Mouse (Mus musculus): ENCODE measurements at regions not wholly inside any gene's neighbourhood (a gene's known extent, or its start where the extent isn't known, plus 50 kb on each side); places are given as distances from the start of the nearest gene placed in this dataset.

GRCm38 (mm10) chr13:30085446-30085845, 50.8 kb upstream of the Mboat1 start:
- DNase-seq (ENCODE audit: low read depth) = no peak

GRCm38 (mm10) chr13:30085005-30085404, 51.3 kb upstream of the Mboat1 start:
- DNase-seq (ENCODE audit: low read depth) = peak; percentile 64

GRCm38 (mm10) chr13:30084386-30084785, 51.9 kb upstream of the Mboat1 start:
- no peak for DNase-seq (ENCODE audit: low read depth)

GRCm38 (mm10) chr13:30083949-30084348, 52.3 kb upstream of the Mboat1 start:
- no peak for DNase-seq (ENCODE audit: low read depth)

GRCm38 (mm10) chr13:30082761-30083160, 53.5 kb upstream of the Mboat1 start:
- DNase-seq (ENCODE audit: low read depth) = no peak

- DNase-seq (ENCODE audit: low read depth) = no peak
Observed at GRCm38 (mm10) chr13:30080705-30081474, 55.4 kb upstream of the Mboat1 start.

GRCm38 (mm10) chr13:30074517-30075064, 61.7 kb upstream of the Mboat1 start:
- no peak for DNase-seq (ENCODE audit: low read depth)

- DNase-seq (ENCODE audit: low read depth) = no peak
Observed at GRCm38 (mm10) chr13:30074069-30074468, 62.2 kb upstream of the Mboat1 start.

GRCm38 (mm10) chr13:30069397-30069796, 66.9 kb upstream of the Mboat1 start:
- DNase-seq (ENCODE audit: low read depth) = no peak

- no peak for DNase-seq (ENCODE audit: low read depth)
Observed at GRCm38 (mm10) chr13:30067581-30068375, 68.5 kb upstream of the Mboat1 start.

- DNase-seq (ENCODE audit: low read depth) = no peak
Observed at GRCm38 (mm10) chr13:30065520-30065919, 70.8 kb upstream of the Mboat1 start.

GRCm38 (mm10) chr13:30063741-30064140, 72.5 kb upstream of the Mboat1 start:
- DNase-seq (ENCODE audit: low read depth) = no peak

GRCm38 (mm10) chr13:30062285-30062684, 74.0 kb upstream of the Mboat1 start:
- DNase-seq (ENCODE audit: low read depth) = no peak

- DNase-seq (ENCODE audit: low read depth) = no peak
Observed at GRCm38 (mm10) chr13:30055141-30055645, 69.3 kb upstream of the E2f3 start.

- no peak for DNase-seq (ENCODE audit: low read depth)
Observed at GRCm38 (mm10) chr13:30051891-30052550, 66.2 kb upstream of the E2f3 start.

GRCm38 (mm10) chr13:30050745-30051508, 65.1 kb upstream of the E2f3 start:
- no peak for DNase-seq (ENCODE audit: low read depth)

GRCm38 (mm10) chr13:30048260-30048859, 62.5 kb upstream of the E2f3 start:
- DNase-seq (ENCODE audit: low read depth) = no peak

GRCm38 (mm10) chr13:30046504-30047169, 60.8 kb upstream of the E2f3 start:
- no peak for DNase-seq (ENCODE audit: low read depth)

GRCm38 (mm10) chr13:30046061-30046460, 60.2 kb upstream of the E2f3 start:
- DNase-seq (ENCODE audit: low read depth) = no peak

GRCm38 (mm10) chr13:30045225-30045624, 59.4 kb upstream of the E2f3 start:
- DNase-seq (ENCODE audit: low read depth) = no peak
